Mouse (Mus musculus) ES-Bruce4 (cell line): ENCODE results near the gene Sphk2. TPM values are rescaled to one million over a fixed set of nuclear protein-coding genes. Genes with fewer than 3 reads are reported as not detected.

ENCODE experiments used
- H3K27ac ChIP-seq: 2 replicates; pipeline ENCODE4 v1.5.1; 2012; ENCODE audit warnings: low read length, inconsistent platforms; ENCODE audit not compliant: insufficient read depth
- H3K27me3 ChIP-seq: 2 replicates; pipeline ENCODE4 v1.6.1; 2012; ENCODE audit warnings: mild to moderate bottlenecking, low read length, inconsistent platforms; ENCODE audit not compliant: control insufficient read depth, poor library complexity, insufficient read depth, severe bottlenecking
- H3K36me3 ChIP-seq: 2 replicates; pipeline ENCODE4 v1.6.1; 2012; ENCODE audit warnings: inconsistent platforms, mild to moderate bottlenecking, low read length, moderate library complexity; ENCODE audit not compliant: control insufficient read depth, poor library complexity, insufficient read depth, severe bottlenecking
- H3K4me1 ChIP-seq: one replicate; pipeline ENCODE4 v1.8.1; 2011; ENCODE audit warnings: low read length; ENCODE audit not compliant: control insufficient read depth, insufficient read depth
- H3K4me3 ChIP-seq: 2 replicates; pipeline ENCODE4 v1.5.1; 2011; ENCODE audit warnings: low read depth, mild to moderate bottlenecking, low read length
- H3K9ac ChIP-seq: 2 replicates; pipeline ENCODE4 v1.6.1; 2012; ENCODE audit warnings: low read depth, mild to moderate bottlenecking, inconsistent platforms; ENCODE audit not compliant: poor library complexity, severe bottlenecking
- H3K9me3 ChIP-seq: replicated peaks from 2 replicates; pipeline ENCODE4 v1.6.1; 2012; ENCODE audit warnings: mild to moderate bottlenecking, low read length, inconsistent platforms; ENCODE audit not compliant: control insufficient read depth, poor library complexity, insufficient read depth, severe bottlenecking
- CTCF ChIP-seq: IDR thresholded peaks from one replicate; pipeline ENCODE4 v1.8.1; 2011; ENCODE audit warnings: low read depth, low read length
- EP300 ChIP-seq: IDR thresholded peaks from 2 replicates; pipeline ENCODE4 v1.6.1; 2011; ENCODE audit warnings: low read depth, low read length; ENCODE audit not compliant: insufficient read depth
- POLR2A ChIP-seq: IDR thresholded peaks from one replicate; pipeline ENCODE4 v1.8.1; 2011; ENCODE audit warnings: low read length; ENCODE audit not compliant: insufficient read depth
- polyA plus RNA-seq: library from polyadenylated mRNA; stranded (reverse); fragments of >200 nt; gene quantifications from 2 replicates; pipeline ENCODE4 v1.2.4, GENCODE M21; 2011; ENCODE audit warnings: low read depth; ENCODE audit not compliant: missing spikeins, insufficient read depth, insufficient read length

Gene Sphk2
- polyA plus RNA-seq, 1 experiment, result 10.4 TPM

DNA sequence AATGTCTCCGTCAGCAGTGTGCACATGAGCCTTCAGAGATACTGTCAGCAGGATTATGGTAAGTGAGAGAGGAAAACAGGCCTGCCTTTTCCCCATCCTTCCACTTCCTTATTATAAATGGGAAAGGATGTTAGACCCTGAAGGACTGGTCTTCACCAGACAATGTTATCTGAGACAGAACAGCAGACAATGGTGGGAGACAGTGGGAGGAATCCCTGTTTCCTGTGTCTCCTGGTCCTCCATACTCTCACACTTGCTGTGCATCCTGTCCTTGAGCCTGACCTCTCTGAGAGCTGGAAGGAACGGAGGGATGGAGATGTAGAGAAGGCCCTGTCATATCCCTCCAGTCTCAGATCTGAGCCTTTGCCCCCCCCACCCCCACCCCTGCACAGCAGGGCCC, 25.4 kb downstream of the Sphk2 start:
- TF ChIP-seq POLR2A (no peak), EP300 (no peak), CTCF (no peak)
- no peaks in the 10 kb centered on the region for H3K27me3 ChIP-seq
- H3K4me3 ChIP-seq, result no peak overlapping the region
- no peaks in the 10 kb centered on the region for H3K9me3 ChIP-seq
- H3K9ac ChIP-seq, result no peak overlapping the region
- peaks cover 6% of the 10 kb centered on the region for H3K4me1 ChIP-seq
- H3K36me3 ChIP-seq, result no peaks in the 10 kb centered on the region
- H3K27ac ChIP-seq, result no peak overlapping the region

DNA sequence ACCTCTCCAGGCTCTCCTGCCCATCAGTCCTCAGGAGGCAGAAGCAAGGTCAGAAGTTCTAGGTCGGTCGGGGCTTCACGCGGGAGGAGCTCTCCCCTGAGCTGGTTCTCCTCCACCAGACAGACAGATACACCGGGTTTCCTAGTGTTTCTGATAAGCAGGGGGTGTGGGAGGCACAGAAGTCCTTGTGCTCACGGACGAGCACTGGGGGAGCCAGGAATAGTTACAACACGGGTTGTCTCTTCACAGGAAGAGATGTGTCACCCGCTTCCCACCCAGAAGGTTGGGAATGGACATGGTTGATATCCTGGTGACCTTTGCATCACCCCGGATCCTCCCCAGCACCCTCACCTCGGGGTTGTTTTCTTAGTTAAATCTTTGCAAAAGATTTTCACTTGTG, 28.0 kb downstream of the Sphk2 start:
- Histone ChIP-seq H3K4me3 (no peak overlapping the region), H3K9me3 (no peaks in the 10 kb centered on the region), H3K4me1 (peaks cover 6% of the 10 kb centered on the region), H3K27me3 (no peaks in the 10 kb centered on the region), H3K36me3 (no peaks in the 10 kb centered on the region), H3K9ac (no peak overlapping the region), H3K27ac (no peak overlapping the region)
- no peak for TF ChIP-seq CTCF
- TF ChIP-seq POLR2A, result no peak
- TF ChIP-seq EP300, result no peak

DNA sequence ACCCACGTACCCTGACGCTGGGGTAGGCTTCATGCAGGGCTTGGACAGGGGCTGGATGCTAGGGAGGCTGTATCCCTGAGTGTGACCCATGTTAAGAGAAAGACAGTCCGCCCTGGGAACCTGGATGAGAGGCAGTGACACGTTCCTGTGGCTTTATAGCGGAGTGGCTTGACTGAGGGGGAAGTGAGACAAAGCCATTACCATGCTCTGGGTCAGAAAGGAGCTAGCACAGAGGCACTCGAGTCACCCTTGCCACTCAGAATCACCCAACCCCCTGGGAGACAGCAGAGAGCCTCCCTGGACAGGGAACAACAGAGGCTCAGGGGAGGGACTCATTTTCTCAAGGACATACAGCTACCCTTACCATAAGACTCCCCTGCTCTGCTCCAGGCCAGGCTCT, 28.7 kb downstream of the Sphk2 start:
- peaks cover 4% of the 10 kb centered on the region for H3K4me1 ChIP-seq
- H3K9ac ChIP-seq, result no peak overlapping the region

DNA sequence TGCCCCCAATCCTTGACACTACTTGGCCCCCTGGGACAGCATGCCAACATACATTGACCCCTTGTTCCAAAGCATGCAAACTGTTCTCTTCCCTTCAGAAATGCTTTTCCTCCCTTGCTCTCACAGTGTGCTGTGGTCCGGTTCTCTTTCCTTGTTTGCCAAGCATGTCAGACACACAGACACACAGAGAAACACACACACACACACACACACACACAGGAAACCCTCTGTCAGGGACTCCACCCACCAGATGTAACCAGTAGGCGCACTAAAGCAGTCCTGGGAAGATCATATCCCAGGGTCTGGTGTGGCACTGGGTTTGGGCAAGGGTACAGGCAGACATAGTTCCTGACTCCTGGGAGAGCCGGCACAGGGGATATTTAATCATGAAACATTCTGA, 31.0 kb downstream of the Sphk2 start:
- no peaks in the 10 kb centered on the region for H3K4me1 ChIP-seq
- no peak overlapping the region for H3K9ac ChIP-seq
- no peak overlapping the region for H3K27ac ChIP-seq
- H3K9me3 ChIP-seq, result no peaks in the 10 kb centered on the region
- TF ChIP-seq EP300, result no peak
- TF ChIP-seq POLR2A, result no peak
- TF ChIP-seq CTCF, result no peak
- H3K36me3 ChIP-seq, result no peaks in the 10 kb centered on the region
- H3K27me3 ChIP-seq, result no peaks in the 10 kb centered on the region
- H3K4me3 ChIP-seq, result no peak overlapping the region

More for the DNA sequence above, 28.7 kb downstream of the Sphk2 start:
- no peaks in the 10 kb centered on the region for H3K27me3 ChIP-seq
- no peak for TF ChIP-seq EP300
- no peak for TF ChIP-seq CTCF
- no peak for TF ChIP-seq POLR2A
- no peak overlapping the region for H3K27ac ChIP-seq
- no peaks in the 10 kb centered on the region for H3K9me3 ChIP-seq
- no peak overlapping the region for H3K4me3 ChIP-seq
- no peaks in the 10 kb centered on the region for H3K36me3 ChIP-seq

DNA sequence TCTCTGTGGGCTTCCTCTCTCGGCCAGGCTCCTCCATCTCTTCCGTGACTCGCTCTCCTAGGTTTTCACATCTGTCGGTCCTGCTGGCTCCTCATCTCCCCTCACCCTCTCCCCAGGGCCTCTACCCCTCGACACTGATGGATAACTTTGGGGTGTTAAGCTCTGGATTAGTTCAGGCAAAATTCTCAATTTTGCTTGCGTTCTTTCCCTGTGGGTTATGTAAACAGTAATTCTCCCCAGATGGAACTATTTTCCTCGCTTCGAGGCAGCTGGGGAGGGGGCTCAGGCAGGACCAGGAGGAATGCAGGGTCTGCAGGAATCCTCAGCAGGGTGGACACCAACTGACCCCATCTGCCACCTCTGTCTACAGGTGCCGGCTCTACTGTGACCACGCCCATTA, 32.0 kb downstream of the Sphk2 start:
- Histone ChIP-seq H3K27ac (no peak overlapping the region), H3K4me3 (no peak overlapping the region), H3K4me1 (no peaks in the 10 kb centered on the region), H3K9ac (no peak overlapping the region), H3K9me3 (no peaks in the 10 kb centered on the region), H3K27me3 (no peaks in the 10 kb centered on the region), H3K36me3 (no peaks in the 10 kb centered on the region)
- TF ChIP-seq EP300 (no peak), CTCF (no peak), POLR2A (no peak)

DNA sequence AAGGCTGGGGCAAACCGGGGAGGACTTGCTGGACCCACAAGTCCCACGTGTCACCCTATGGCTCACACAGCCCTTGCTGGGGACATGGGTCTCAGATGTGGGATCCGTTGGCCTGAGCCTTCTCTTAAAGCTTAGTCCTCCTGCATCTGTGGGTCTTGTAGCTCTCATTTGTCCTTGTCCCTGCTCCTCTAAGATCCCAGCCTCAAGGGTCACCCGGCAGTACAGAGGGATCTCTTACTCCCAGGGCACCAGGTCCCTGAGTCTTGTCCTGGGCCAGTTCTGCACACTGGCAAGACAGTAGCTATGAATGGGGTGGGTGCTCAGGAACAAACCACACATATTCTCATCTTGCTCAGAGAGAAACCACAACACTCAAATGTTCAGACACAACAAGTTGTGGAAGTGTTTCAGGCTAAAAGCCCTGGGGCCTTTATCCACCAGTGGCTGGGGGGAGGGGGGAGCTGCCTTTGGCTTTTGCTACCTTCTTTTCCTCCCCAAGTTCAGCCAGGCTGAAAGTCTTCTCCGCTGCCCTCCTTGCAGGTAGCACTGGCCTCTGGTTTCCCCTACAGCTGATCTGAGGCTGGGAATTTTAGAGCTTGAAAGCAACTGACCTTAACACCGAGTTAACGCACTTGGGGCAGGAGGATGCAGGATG, 34.3 kb downstream of the Sphk2 start, which contains the start of gene Ntn5:
Ntn5 (plus strand) TSS at position 627 of the 655 bp plus-strand sequence.
- no peak within 1 kb of the TSS for H3K4me3 ChIP-seq
- no peaks in the 10 kb centered on the region for H3K36me3 ChIP-seq
- TF ChIP-seq POLR2A (no peak), EP300 (no peak), CTCF (no peak)
- no peaks in the 10 kb centered on the region for H3K4me1 ChIP-seq
- H3K27me3 ChIP-seq, result no peaks in the 10 kb centered on the region
- H3K9ac ChIP-seq, result no peak within 1 kb of the TSS
- no peak within 1 kb of the TSS for H3K27ac ChIP-seq
- no peaks in the 10 kb centered on the region for H3K9me3 ChIP-seq
